Mouse (Mus musculus): ENCODE data around the gene Dnah2. TPM values are rescaled to one million over a fixed set of nuclear protein-coding genes. Genes with fewer than 3 reads are reported as not detected.
A peak's percentile ranks its signal among the peaks of the same experiment; 100 is the strongest.

The Dnah2 gene
- total RNA-seq, 2 experiments from 2014 or later: not detected

DNA sequence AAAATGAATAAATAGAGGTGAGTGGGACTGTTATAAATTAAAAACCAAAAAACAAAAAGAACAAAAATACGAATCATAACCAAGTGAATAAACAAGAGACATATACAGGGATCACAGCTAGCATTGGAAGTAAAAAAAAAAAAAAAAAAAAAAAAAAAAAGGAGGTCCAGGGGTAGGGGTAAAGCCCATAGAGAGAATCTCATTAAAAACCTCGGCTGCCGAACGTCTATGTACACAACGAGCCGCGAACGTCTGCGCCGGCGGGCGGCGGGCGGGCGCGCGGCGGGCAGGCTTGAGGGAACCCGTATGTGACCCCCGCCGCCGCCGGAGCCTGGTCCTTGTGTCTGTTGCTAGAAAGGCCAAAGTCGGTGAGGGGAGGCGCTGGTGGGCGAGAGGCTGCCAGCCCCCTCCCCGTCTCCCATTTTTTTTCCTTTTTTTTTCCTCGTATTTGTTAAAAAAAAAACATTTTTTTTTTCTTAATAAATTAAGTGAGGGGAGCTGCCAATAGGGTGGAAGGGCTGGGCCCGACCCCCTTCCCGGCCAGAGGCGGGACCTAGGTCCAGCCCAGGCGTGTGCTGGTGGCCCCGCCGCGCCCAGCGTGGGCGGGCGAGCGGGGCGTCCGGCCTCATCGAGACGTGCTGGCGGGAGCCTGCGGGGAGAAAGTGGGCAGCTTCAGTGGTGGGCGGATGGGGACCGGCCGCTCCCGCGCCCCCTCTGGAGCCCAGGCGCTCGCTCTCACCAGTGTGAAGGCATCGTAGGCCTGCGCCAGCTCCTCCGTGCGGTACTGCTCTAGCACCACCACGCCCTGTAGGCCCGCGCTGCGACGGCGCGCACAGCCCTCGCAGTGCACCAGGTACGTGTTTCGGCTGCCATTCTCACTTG lies 149.5 kb downstream of the Dnah2 start:
- ATAC-seq (replicated peaks; ENCODE audit: low FRiP score, poor library complexity, severe bottlenecking): no peak

DNA sequence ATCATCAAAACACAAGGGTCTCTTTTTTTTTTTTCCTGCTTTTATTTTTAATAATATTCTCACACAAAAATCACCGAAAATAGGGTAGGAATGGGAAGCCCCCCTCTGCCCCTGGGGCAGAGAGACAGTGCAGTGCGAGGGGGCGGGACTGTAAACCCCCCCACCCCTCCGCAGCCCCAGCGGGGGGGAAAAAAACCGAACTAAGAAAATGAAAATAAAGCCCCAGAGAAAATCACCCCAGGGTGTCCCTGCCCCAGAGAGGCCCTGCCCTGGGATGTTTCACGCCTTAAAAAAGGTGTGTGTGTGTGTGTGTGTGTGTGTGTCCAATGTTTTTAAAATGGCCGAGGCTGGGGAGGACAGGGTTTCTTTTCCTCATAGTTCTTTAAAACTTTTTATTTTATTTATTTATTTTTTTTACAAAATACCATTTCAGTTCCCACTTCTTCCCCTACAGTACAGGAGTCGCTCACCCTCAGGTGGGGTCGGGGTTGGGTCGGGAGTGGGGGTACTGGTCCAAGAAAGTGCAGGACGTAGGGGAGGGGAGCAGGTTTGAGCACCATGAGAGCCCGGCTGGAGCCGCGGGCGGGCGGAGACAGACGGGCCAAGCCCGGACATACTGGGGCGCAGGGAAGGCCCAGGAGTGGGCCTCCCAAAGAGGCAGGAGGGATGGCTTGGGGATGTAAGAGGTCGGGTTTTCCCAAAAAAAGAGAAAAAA lies 150.3 kb downstream of the Dnah2 start:
- ATAC-seq (replicated peaks; ENCODE audit: low FRiP score, poor library complexity, severe bottlenecking): no peak

DNA sequence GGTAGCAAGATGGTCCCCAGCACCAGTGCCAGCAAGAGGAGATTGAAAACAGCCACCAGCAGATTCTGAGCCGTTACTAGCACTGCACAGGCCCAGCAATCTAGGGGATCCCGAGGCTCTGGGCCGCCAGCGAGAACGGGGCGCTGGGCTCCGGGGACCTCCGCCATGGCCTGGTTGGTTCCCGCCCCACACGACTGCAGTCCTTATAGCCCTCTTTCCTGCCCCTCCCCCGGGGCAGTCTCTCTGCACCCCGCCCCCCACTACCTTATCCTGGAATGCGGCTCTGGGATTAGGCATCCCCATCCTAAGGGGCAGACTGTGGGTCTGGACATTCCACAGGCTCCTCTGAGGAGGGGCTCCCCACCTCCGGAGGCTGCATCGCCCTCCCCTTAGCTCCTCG lies 150.9 kb downstream of the Dnah2 start, which contains the start of gene Tmem88:
Tmem88 (minus strand) TSS at position 176 of the 400 bp plus-strand sequence.
- no peak for ATAC-seq (replicated peaks; ENCODE audit: low FRiP score, poor library complexity, severe bottlenecking)

DNA sequence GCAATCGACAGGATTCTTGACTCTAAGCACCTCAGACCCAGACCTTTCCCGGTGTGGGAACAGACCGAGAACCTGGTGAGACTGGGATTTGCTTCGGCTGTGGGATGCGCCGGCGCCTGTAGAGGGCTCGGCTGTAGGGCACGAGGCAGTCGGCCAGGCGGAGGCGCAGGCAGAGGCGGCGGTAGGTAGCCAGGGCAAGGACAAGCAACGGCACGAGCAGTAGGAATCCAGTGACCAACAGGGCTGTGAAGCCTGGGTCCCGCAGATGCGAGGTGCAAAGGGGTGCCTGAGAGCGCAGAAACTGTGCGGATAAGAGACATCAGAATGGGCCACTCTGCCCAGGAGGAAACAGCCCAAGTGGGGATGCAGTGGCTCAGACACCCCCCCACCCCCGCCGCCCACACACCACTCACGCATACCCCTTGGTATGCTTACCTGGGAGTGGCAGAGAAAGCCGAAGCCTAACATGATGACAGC lies 151.3 kb downstream of the Dnah2 start:
- no peak for ATAC-seq (replicated peaks; ENCODE audit: low FRiP score, poor library complexity, severe bottlenecking)

DNA sequence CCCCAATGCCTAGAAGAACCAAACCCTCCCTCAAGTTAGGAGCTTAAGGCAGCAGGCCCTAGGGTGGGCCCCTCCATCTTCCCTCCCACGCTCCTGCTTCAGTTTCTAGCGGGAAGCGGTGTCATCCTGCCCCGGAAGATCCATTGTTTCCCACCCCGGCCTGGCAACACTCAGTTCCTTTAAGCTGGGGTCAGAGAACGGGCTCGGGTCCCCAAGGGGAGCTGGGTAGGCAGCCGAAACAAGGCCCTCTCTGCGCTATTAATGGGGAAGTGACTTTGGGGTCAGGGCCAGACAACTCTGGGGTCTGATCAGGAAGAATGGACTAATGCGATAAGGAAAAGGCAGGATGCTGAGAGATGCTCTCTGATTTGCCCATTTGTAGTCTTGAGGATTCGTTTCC lies 152.1 kb downstream of the Dnah2 start:
- ATAC-seq (replicated peaks; ENCODE audit: low FRiP score, poor library complexity, severe bottlenecking): no peak

DNA sequence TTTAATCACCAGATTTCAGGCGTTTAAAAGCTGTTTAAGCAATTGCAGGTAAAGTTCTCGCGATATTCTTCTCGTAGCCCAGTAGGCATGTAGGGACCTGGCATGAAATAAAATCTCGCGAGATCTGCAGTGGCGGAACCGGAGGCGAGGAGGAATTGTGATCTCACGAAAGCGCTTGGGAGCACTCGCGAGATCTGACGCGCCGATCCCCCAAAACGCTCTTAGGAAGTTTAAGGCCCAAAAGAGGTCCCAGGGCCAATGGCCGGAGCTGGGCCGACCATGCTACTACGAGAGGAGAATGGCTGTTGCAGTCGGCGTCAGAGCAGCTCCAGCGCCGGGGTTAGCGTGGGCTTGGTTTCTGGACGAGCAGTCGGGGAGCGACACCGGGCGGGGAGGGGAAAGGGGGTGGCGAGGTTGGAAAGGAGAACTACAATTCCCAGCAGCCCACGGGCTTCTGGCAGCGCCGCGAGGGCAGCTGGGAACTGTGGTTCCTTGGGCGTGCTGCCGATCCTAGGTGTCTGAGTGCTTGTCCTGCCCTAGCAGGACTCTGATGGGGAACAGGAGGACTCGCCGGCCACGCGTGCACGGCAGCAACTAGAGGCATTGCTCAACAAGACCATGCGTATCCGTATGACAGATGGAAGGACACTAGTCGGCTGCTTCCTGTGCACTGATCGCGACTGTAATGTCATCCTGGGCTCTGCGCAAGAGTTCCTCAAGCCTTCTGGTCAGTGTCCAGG lies 153.1 kb downstream of the Dnah2 start:
- ATAC-seq (replicated peaks; ENCODE audit: low FRiP score, poor library complexity, severe bottlenecking): peak; percentile 87

DNA sequence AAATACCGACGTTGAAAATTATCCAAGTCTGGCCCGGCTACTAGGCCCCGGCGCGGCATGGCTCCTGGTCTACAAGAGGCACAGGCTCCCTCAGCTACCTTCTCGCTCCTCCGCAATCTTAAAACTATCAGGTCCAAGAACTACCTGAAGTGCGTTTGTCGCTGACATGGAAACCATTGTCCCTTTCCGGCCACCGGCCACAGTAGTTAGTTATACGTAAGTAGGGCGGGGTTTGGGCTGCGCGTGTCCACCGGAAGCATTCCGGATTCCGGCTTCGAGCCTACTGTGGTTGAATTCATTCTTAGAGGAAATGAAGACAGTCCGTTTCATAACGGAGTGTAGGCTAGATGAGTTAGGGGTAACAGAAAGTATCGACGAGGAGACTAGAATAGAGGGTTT lies 153.7 kb downstream of the Dnah2 start, which contains the start of the genes Naa38 and Cyb5d1:
Naa38 (plus strand) TSS at position 253 of the 399 bp plus-strand sequence.
Cyb5d1 (minus strand) TSS at position 397 of the 399 bp plus-strand sequence.
- peak; percentile 80 for ATAC-seq (replicated peaks; ENCODE audit: low FRiP score, poor library complexity, severe bottlenecking)

DNA sequence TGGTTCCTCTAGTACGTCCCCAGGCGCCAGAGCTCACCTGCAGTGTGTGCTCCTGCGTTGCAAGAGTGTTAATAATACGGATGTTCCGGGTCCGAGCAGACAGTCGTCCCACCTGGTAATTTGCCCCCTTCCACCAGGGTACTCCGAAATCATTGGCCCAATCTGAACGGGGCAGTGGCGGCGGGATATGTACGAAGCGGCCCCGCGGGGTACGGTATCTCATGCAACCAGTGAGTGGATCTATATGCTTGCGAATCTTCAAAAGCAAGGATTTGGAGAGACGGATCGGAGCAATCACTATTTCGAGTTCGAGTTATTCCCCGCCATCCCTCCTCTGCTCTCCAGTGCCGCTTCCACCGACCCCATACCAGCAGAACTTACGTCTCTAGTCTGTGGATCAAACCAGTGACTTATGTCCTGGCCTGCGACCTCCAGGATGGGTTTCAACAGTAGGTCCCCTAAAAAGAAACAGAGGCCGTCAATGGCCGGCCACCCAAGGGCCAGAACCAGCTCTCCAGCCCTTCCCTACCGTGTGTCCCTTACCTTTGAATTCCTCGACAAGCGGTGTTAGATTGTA lies 154.2 kb downstream of the Dnah2 start:
- ATAC-seq (replicated peaks; ENCODE audit: low FRiP score, poor library complexity, severe bottlenecking): peak; percentile 5

DNA sequence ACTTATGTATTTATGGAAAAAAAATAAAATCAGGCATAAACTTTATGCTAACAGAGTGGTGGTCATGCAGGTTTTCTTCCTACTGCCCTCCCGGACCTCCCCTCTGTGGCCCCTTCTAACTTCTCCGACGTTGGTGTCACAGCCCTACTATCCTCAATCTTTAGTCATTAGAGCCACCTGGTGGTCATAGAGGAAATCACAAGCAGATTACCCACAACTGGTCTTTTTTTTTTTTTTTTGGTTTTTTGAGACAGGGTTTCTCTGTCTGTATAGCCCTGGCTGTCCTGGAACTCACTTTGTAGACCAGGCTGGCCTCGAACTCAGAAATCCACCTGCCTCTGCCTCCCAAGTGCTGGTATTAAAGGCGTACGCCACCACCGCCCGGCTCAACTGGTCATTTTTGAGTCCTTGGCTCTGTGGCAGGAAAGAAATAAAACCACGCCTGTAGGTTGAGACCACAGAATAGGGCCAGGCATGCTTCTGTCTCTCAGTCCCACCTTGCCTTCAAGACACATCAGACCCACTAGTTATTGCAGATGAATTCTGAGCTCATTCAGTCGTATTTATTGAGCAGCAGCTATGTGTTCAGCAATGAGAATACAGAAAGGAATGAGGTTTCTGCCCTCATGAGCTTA lies 158.4 kb downstream of the Dnah2 start:
- 0 out of 2 replicates have a peak, but pooled peaks have one; percentile 52 for ATAC-seq (replicated peaks; ENCODE audit: low FRiP score, poor library complexity, severe bottlenecking)

DNA sequence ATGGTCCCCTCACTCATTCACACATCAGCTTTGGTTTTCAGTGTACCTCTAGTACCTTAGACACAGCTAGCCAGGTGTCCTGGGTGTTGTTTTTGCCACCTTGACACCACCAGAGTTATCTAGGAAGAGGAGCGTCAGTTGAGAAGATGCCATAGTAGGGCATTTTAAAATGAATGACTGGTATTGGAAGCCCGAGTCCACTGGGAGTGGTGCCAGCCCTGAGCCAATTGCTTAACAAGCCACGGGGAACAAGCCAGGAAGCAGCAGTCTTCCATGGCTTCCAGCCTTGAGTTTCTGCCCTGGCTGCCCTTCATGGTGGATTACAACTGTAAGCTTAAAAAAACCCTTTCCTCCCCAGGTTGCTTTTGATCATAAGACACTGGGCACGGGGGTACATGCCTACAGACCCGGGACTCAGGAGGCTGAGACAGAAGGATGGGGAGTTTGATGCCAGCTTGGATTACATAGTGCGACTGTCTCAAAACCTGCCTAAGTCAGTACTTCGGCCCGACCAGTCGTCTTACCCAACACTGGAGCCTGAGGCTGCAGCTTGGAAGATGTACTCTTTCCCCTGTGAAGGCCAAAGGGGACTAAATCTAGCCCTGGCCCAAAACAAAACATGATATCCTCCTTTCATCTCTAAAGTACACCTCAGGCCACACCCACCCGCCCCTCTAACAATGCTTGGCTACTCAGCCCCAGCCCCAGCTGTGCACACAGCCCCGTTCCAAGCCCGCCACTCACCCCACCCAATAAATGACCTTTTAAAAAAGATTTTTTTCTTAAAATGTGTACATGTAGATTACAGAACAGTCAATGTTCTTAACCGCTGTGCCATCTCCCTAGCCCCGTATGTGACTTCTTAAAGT lies 159.1 kb downstream of the Dnah2 start:
- ATAC-seq (replicated peaks; ENCODE audit: low FRiP score, poor library complexity, severe bottlenecking): no peak

DNA sequence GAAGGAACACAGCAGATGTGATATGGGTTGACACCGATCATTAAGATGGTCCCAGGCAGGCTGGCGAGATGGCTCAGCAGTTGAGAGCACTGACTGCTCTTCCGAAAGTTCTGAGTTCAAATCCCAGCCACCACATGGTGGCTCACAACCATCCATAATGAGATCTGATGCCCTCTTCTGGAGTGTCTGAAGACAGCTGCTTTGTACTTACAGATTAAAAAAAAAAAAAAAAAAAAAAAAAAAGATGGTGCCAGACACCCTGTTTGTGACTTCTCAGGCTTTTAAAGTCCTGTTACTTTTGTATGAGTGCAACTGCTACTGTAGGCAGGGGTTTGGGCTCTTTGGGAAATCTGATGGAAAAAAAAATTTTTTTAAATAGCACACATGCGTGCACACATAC lies 160.2 kb downstream of the Dnah2 start:
- no peak for ATAC-seq (replicated peaks; ENCODE audit: low FRiP score, poor library complexity, severe bottlenecking)

DNA sequence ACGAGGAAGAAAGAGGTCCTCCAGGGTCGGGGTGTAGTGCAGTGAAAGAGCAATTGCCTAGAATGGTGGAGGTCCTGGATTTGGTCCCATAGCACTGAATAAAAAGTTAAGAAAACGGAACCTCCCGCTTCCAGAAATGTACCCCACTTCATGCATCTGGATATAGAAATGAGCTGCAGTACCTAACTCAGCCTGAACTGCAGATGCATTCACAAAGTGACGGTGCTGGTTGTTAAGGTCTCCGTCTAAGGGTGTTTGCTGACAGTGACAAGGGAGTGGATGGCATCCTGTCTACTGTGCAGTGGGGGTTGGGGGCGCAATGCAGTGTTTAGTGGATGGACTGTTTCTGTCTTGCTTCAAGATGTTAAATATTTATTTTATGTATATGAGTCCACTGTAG lies 162.2 kb downstream of the Dnah2 start:
- no peak for ATAC-seq (replicated peaks; ENCODE audit: low FRiP score, poor library complexity, severe bottlenecking)

DNA sequence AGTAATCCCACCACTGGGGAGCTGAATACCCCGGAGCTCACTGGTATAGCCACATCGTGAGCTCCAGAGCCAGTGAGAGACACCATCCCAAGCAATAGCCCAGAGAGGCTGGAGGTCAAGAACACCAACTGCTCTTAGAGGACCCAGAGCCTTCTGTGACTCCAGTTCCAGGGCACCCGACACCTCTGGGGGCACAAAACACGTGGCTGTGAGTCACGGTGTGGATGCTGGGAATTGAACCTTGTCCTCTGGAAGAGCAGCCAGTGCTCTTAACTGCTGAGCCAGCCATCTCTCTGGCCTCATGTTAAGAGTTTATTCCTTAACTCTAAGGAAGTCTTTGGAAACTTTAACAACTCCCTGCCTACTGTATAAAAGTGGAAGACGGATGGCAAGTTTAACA lies 163.9 kb downstream of the Dnah2 start:
- no peak for ATAC-seq (replicated peaks; ENCODE audit: low FRiP score, poor library complexity, severe bottlenecking)

DNA sequence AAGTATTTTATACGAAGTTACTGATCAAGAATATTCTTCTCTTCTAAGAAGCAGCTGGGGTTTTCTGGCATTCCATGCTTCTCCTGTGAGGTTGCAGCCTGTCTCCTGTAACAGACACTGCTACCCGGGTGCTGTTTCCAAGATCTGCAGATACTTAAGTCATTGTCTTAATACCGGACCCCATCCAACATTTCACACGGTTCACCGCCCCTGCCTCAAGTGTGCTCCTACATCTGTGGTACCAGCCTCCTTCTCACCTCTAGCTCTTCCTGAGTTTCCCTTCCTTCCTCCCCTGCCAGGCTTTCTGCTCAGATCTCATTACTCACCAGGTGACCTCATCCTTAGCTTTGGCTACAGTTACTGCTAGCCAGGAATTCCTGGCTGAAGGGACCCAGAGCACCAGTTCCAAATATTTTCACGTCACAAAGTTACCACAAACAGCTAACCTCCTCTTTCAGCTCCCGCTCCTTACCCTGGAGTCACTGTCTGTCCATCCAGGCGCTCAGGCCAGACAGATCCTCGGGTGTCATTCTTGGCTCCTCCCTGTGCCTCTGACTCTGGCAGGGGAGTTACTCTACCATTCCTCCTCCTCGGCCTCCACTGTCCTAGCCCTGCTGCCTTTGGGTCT lies 166.3 kb downstream of the Dnah2 start:
- ATAC-seq (replicated peaks; ENCODE audit: low FRiP score, poor library complexity, severe bottlenecking): no peak

DNA sequence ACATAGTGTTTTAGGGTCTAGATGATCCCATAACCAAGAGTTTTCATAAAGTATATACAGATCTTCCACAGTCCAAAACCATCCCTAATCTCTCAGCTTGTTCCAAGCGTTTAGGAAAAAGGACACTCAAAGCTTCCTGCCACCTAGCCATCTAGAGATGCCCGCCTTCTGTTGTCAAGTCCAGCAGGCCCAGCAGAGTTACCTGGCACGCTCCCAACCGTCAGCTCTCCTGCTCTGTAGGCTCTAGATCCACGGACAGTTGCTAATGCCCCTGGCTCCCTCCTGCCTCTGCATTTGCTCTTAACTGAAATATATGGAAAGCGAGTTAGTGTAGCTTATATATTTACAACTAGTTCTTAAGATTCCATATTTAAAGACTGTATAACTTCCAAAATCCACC lies 167.6 kb downstream of the Dnah2 start:
- ATAC-seq (replicated peaks; ENCODE audit: low FRiP score, poor library complexity, severe bottlenecking): no peak

DNA sequence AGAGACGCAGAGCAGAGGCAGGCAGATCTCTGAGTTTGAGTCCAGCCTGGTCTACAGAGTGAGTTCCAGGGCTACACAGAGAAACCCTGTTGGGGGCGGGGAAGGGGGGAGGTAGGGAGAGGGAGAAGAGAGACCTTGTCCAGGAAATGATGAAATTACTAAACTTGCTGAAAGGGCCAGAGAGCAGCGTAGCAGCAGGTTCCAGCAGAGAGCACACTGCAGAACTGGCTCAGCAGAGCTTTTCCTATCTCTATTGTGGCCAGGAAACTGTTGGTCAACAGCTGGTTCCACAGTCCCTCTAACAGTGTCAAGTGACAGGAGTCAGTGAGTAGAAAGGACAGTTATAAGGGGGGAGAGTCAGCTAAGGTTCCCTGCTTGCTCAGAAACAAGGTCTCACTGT lies 169.3 kb downstream of the Dnah2 start:
- no peak for ATAC-seq (replicated peaks; ENCODE audit: low FRiP score, poor library complexity, severe bottlenecking)

DNA sequence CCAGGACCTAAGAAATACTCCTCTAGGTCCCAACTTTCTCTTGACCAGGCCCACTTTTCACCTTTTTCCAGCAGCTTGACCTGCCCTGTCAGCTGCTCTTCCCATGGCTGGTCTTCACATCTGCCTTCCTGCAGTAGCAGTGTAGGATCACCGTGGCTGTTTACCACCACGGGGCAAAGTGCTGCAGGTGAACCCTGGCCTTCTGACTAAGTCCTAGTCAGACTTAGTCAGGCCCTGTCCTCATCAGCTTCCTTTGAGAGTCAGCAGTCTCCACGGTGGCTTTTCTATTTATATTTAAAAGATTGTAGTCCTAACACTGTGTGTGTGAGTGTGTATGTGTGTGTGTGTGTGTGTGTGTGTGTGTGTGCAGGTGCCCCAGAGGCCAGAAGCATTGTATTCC lies 171.1 kb downstream of the Dnah2 start:
- no peak for ATAC-seq (replicated peaks; ENCODE audit: low FRiP score, poor library complexity, severe bottlenecking)

DNA sequence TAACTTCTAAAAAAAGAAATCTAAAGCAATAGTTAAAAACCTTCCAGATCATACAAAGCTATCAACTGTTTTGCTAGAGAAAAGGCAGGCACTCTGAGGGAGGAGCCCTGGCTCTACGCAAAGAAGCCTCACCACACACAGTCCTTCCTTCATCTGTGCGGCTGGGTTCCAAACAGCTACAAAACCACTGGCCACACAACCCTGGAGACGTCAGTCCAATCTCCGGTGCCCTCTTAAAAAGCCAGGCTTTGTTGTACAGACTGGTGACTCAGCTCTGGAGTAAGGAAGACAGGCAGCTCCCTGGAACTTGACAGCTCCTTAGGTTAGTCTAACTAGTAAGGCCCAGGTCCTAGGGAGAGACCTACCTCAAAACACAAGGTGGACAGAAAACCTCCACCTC lies 173.3 kb downstream of the Dnah2 start:
- no peak for ATAC-seq (replicated peaks; ENCODE audit: low FRiP score, poor library complexity, severe bottlenecking)

Measured in erythroblast, adult 5-6 weeks (primary cell).